Mouse (Mus musculus): ENCODE results near the gene Atp5mpl. TPM values are rescaled to one million over a fixed set of nuclear protein-coding genes. Genes with fewer than 3 reads are reported as not detected.

Atp5mpl gene
- total RNA-seq, 2 experiments from 2014 or later = 491 to 839 TPM

DNA sequence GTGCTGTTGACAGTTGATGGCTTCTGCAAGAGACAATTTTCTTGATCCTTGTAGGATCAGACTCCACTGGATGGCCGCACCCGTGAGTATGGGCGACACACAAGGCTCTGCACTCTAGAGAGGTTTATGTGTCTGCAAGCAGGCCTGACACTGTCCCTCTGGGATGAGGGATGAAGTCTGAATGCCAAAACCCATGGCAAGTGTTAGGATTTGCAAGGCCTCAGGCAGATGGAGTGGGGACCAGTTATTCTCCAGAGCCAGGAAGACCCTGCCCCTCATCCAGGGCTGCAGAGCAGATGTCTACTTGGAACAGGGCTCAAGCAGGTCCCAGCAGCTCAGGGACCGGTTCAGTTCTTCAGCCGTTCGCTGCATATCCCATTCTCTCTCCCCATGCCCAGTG is 51.0 kb downstream of the Atp5mpl start:
- no peak for ATAC-seq (replicated peaks; ENCODE audit: poor library complexity)

DNA sequence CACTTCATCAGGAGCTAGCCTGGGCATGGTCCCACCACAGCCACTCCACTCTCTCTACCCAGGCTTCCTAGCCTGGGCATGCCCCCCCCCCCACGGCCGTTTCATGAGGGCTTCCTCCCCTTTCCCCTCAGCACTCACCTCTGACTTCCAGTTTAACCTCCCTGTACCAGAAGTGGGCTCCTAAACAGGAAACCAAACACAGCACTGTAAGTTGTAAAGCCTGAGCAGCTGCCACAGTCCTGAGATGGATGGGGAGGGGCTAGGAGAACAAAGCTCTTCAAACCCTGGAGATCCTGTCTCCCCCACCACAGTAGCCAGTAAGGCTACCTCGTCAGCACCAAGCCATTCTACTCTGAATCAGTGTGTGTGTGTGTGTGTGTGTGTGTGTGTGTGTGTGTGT is 52.7 kb downstream of the Atp5mpl start:
- ATAC-seq (replicated peaks; ENCODE audit: poor library complexity) = peak; percentile 48

- peak; percentile 12; the same call in 1 of the 2 replicates for ATAC-seq (replicated peaks; ENCODE audit: poor library complexity)
Observed at GRCm38 (mm10) chr12:111912802-111913201, 54.0 kb downstream of the Atp5mpl start.

- no peak for ATAC-seq (replicated peaks; ENCODE audit: poor library complexity)
Observed at GRCm38 (mm10) chr12:111911796-111912195, 55.0 kb downstream of the Atp5mpl start.

Other genes with a start within 250 kb of the Atp5mpl start
- gene Klc1, start 208.1 kb downstream of the Atp5mpl start, total RNA-seq (2015) = 20.8 and 24.1 TPM in 2 replicates
- gene Klc1, start 208.1 kb downstream of the Atp5mpl start, total RNA-seq (2017) = 37.9 and 76.1 TPM in 2 replicates
- gene Xrcc3, start 153.1 kb downstream of the Atp5mpl start, total RNA-seq (2015) = 8.8 and 14.8 TPM in 2 replicates
- gene Xrcc3, start 153.1 kb downstream of the Atp5mpl start, total RNA-seq (2017) = 8.2 and 15.1 TPM in 2 replicates
- 7.5 and 8.7 TPM in 2 replicates for gene Zfyve21, start 152.8 kb downstream of the Atp5mpl start, total RNA-seq (2015)
- gene Zfyve21, start 152.8 kb downstream of the Atp5mpl start, total RNA-seq (2017) = 7.5 and 9.6 TPM in 2 replicates
- 5.4 and 9.3 TPM in 2 replicates for gene Ppp1r13b, start 58.9 kb downstream of the Atp5mpl start, total RNA-seq (2015)
- gene Ppp1r13b, start 58.9 kb downstream of the Atp5mpl start, total RNA-seq (2017) = 3.7 and 7.5 TPM in 2 replicates
- gene Tdrd9, start 4.6 kb upstream of the Atp5mpl start, total RNA-seq (2015) = not detected in 2 replicates
- gene Tdrd9, start 4.6 kb upstream of the Atp5mpl start, total RNA-seq (2017) = not detected in 2 replicates
- gene Rd3l, start 14.3 kb upstream of the Atp5mpl start, total RNA-seq (2015) = not detected in 2 replicates
- gene Rd3l, start 14.3 kb upstream of the Atp5mpl start, total RNA-seq (2017) = not detected in 2 replicates
- not detected in 2 replicates for gene Aspg, start 139.7 kb upstream of the Atp5mpl start, total RNA-seq (2015)
- not detected in 2 replicates for gene Aspg, start 139.7 kb upstream of the Atp5mpl start, total RNA-seq (2017)
- gene Kif26a, start 179.2 kb upstream of the Atp5mpl start, total RNA-seq (2015) = not detected in 2 replicates
- gene Kif26a, start 179.2 kb upstream of the Atp5mpl start, total RNA-seq (2017) = not detected in 2 replicates

Data from megakaryocyte progenitor cell, adult 5-6 weeks (primary cell).